Mouse (Mus musculus) neural tube, embryonic 13.5 days (tissue): ENCODE measurements around the gene Aga. TPM values are rescaled to one million over a fixed set of nuclear protein-coding genes. Genes with fewer than 3 reads are reported as not detected.
A peak's percentile ranks its signal among the peaks of the same experiment; 100 is the strongest.
"Not testable (repeated sequence)": the region's sequence is repeated elsewhere in the genome, so short reads cannot be mapped to it uniquely, and the experiment has no call there.

Source experiments
- ATAC-seq: fragments of 200-750 bp; cut with Nextera tagmentation; 2 replicates; pipeline ENCODE4 v1.8.0; 2017; ENCODE audit warnings: low read depth, mild to moderate bottlenecking, moderate TSS enrichment, moderate library complexity
- H3K27ac ChIP-seq: fragments of 300-500 bp; sonication (generic); replicated peaks from 2 replicates; pipeline ENCODE4 v1.5.1; 2015; ENCODE audit warnings: moderate library complexity, mild to moderate bottlenecking, inconsistent platforms
- H3K27me3 ChIP-seq: fragments of 300-500 bp; sonication (generic); 2 replicates; pipeline ENCODE4 v1.6.1; 2015; ENCODE audit warnings: mild to moderate bottlenecking, inconsistent platforms
- H3K36me3 ChIP-seq: fragments of 300-500 bp; sonication (generic); 2 replicates; pipeline ENCODE4 v1.6.1; 2015; ENCODE audit warnings: mild to moderate bottlenecking, inconsistent platforms
- H3K4me1 ChIP-seq: fragments of 300-500 bp; sonication (generic); replicated peaks from 2 replicates; pipeline ENCODE4 v1.6.1; 2015; ENCODE audit warnings: inconsistent platforms
- H3K4me2 ChIP-seq: fragments of 300-500 bp; sonication (generic); 2 replicates; pipeline ENCODE4 v1.6.1; 2015; ENCODE audit warnings: inconsistent platforms, mild to moderate bottlenecking, moderate library complexity
- H3K4me3 ChIP-seq: fragments of 300-500 bp; sonication (generic); 2 replicates; pipeline ENCODE4 v1.5.1; 2015; ENCODE audit warnings: mild to moderate bottlenecking, inconsistent platforms
- H3K9ac ChIP-seq: fragments of 300-500 bp; sonication (generic); 2 replicates; pipeline ENCODE4 v1.6.1; 2015; ENCODE audit warnings: moderate library complexity, mild to moderate bottlenecking, inconsistent platforms
- H3K9me3 ChIP-seq: fragments of 300-500 bp; sonication (generic); 2 replicates; pipeline ENCODE4 v1.6.1; 2016; ENCODE audit warnings: inconsistent platforms
- WGBS: fragments of 180-500 bp; shearing (Covaris S2); methylation state at CpG from one replicate; pipeline ENCODE4 v1.1.7; 2015; 5-methylcytosine and 5-hydroxymethylcytosine counted together
- polyA plus RNA-seq: library from polyadenylated mRNA; unstranded; fragments of >200 nt; fragmentation: Nextera tagmentation; extraction: Ambion mirVana; gene quantifications from 2 replicates; pipeline ENCODE4 v1.2.1, GENCODE M21; 2015

Gene Aga
- polyA plus RNA-seq: 16.7 and 19.2 TPM in 2 replicates

DNA sequence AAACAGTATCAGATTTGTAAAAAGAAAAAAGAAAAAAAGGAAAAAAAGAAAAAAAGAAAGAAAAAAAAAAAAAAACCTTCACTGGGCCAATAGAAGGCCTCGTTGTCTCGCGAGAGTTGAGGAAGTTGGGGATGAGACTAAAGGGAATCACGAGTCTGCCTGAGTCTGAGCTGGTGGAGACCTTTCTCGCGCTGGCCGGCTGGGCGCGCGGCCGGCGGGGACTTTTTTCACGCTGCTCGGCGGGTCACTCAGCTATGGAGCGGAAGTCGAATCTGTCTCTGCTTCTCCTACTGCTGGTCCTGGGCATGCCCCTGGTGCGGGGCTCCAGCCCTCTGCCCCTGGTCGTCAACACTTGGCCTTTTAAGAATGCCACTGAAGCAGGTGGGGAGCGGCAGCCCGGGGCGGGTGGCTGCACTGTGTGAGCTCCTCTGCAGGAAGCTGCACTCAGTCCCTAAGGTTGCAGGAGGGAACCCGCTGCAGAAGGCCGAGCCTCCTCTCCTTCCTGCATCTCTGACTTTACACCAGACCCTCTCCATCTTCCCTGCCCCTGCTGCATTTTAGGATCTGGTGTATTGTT, at the start of gene Aga:
Gene Aga, plus strand, starts transcription at position 177 of the 577 bp plus-strand sequence.
- no peaks in the 10 kb centered on the region for H3K27me3 ChIP-seq
- WGBS: 1% methylated on average over 24 of the region's 24 CpGs

DNA sequence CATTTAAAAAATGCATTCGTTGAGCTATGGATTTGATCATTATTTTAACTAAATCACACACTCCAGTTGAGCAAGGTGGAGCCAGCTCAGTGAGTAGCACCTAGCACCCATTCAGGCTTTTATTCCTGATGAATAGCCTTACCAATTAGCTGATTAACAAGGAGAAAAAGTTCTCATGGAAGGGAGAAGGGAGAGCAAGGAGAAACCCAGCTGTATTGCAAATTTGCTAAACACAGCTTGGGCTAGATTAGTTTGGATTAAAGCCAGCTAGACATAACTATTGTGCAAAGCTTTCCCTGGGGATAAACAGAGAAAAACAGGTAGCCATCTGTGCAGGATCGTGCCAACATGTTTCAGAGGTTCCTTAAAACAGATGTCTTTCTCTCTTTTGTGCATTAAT, 22.5 kb upstream of the Aga start:
- Histone ChIP-seq H3K36me3 (no peaks in the 10 kb centered on the region), H3K9ac (no peak overlapping the region), H3K4me2 (no peak overlapping the region), H3K4me3 (no peak overlapping the region), H3K9me3 (0 out of 2 replicates have a peak, but pooled peaks cover 4% of the 10 kb centered on the region), H3K27me3 (no peaks in the 10 kb centered on the region), H3K4me1 (no peaks in the 10 kb centered on the region), H3K27ac (no peak overlapping the region)
- WGBS: 54% methylated on average over 2 of the region's 2 CpGs
- no peak for ATAC-seq

More for the DNA sequence above, at the start of gene Aga:
- Histone ChIP-seq H3K9ac (peak within 1 kb of the TSS; percentile 84), H3K4me3 (peak within 1 kb of the TSS; percentile 51), H3K9me3 (no peaks in the 10 kb centered on the region), H3K27ac (peak within 1 kb of the TSS; percentile 72), H3K4me2 (peak within 1 kb of the TSS; percentile 63), H3K4me1 (peaks cover 11% of the 10 kb centered on the region), H3K36me3 (0 out of 2 replicates have a peak, but pooled peaks cover 3% of the 10 kb centered on the region)
- ATAC-seq: peak; percentile 98

- H3K9ac ChIP-seq: no peak overlapping the region
- H3K9me3 ChIP-seq: 0 out of 2 replicates have a peak, but pooled peaks cover 4% of the 10 kb centered on the region
- H3K36me3 ChIP-seq: no peaks in the 10 kb centered on the region
- no peak overlapping the region for H3K4me3 ChIP-seq
- no peak overlapping the region for H3K4me2 ChIP-seq
- H3K4me1 ChIP-seq: no peaks in the 10 kb centered on the region
- ATAC-seq: no peak
- H3K27me3 ChIP-seq: no peaks in the 10 kb centered on the region
- no peak overlapping the region for H3K27ac ChIP-seq
- 80% methylated on average over 1 of the region's 1 CpGs for WGBS
These were observed 15.3 kb upstream of the Aga start for GRCm38 (mm10) chr8:53496216-53496615.

DNA sequence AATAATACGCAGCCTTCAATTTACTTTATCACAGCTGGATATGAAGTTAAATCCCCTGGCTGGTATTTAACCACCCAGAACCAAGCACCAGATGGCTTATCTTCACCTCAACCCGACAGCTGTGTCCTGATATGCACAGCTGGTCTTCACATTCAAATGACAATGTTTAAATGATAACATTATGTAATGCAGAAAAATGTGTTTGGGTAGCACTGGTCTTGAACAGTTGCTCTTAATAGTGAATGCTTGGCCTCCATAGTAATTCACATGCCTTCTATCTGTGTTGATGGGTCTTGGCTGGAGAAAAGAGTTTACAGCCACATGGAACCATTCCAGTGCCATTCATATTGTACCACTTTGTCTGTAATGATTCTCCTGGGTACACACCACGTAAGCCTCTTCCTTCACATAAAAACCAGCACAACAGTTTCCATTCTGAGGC, 14.6 kb upstream of the Aga start:
- 33% methylated on average over 3 of the region's 3 CpGs for WGBS
- Histone ChIP-seq H3K4me3 (no peak overlapping the region), H3K4me1 (no peaks in the 10 kb centered on the region), H3K27me3 (no peaks in the 10 kb centered on the region), H3K27ac (no peak overlapping the region), H3K9ac (no peak overlapping the region), H3K36me3 (no peaks in the 10 kb centered on the region), H3K9me3 (0 out of 2 replicates have a peak, but pooled peaks cover 4% of the 10 kb centered on the region), H3K4me2 (no peak overlapping the region)
- peak; percentile 92 for ATAC-seq

GRCm38 (mm10) chr8:53538049-53538448, 26.5 kb downstream of the Aga start:
- not testable (repeated sequence) for H3K4me1 ChIP-seq, H3K9me3 ChIP-seq, H3K27ac ChIP-seq, H3K4me2 ChIP-seq, H3K4me3 ChIP-seq, H3K27me3 ChIP-seq, H3K36me3 ChIP-seq, ATAC-seq, H3K9ac ChIP-seq
- 64% methylated on average over 3 of the region's 3 CpGs for WGBS

GRCm38 (mm10) chr8:53539585-53539984, 28.1 kb downstream of the Aga start:
- ATAC-seq: no peak
- Histone ChIP-seq H3K9me3 (no peaks in the 10 kb centered on the region), H3K36me3 (no peaks in the 10 kb centered on the region), H3K27ac (no peak overlapping the region), H3K9ac (no peak overlapping the region), H3K27me3 (no peaks in the 10 kb centered on the region), H3K4me1 (no peaks in the 10 kb centered on the region), H3K4me3 (no peak overlapping the region), H3K4me2 (no peak overlapping the region)
- 79% methylated on average over 2 of the region's 2 CpGs for WGBS

GRCm38 (mm10) chr8:53562441-53563040, 51.0 kb downstream of the Aga start:
- no peaks in the 10 kb centered on the region for H3K9me3 ChIP-seq
- H3K27me3 ChIP-seq: no peaks in the 10 kb centered on the region
- no peak overlapping the region for H3K9ac ChIP-seq
- 58% methylated on average over 10 of the region's 10 CpGs for WGBS
- H3K36me3 ChIP-seq: no peaks in the 10 kb centered on the region
- ATAC-seq: no peak
- H3K27ac ChIP-seq: no peak overlapping the region
- H3K4me3 ChIP-seq: no peak overlapping the region
- peaks cover 4% of the 10 kb centered on the region; the same call in 1 of the 2 replicates for H3K4me1 ChIP-seq
- H3K4me2 ChIP-seq: no peak overlapping the region

DNA sequence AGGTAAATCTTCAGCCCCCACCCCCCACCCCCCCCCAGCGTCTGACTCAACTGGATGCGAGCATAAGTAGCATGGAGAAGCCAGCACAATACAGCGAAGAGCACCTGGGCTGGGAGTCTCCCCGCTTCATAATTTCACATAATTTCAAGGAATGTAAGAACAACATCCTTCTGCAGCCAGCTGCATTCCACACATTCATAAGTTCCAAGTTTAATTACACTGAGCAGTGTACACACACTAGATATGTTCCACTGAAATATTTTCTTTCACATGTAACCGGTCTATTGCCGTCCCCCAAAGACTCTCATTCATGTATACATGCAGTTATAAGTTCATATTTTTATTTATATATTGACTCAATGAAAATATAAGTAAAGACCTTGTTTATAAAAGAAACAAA, 54.7 kb downstream of the Aga start:
- H3K36me3 ChIP-seq: no peaks in the 10 kb centered on the region
- ATAC-seq: no peak
- H3K4me3 ChIP-seq: no peak overlapping the region
- H3K27me3 ChIP-seq: no peaks in the 10 kb centered on the region
- H3K27ac ChIP-seq: no peak overlapping the region
- H3K4me1 ChIP-seq: peaks cover 4% of the 10 kb centered on the region; the same call in 1 of the 2 replicates
- WGBS: 90% methylated on average over 6 of the region's 6 CpGs
- H3K9me3 ChIP-seq: no peaks in the 10 kb centered on the region
- H3K9ac ChIP-seq: no peak overlapping the region
- no peak overlapping the region for H3K4me2 ChIP-seq

Other genes with a start within 250 kb of the Aga start
- 6.2 and 6.9 TPM in 2 replicates for gene Neil3, start 127.3 kb downstream of the Aga start, polyA plus RNA-seq